ENCODE assay signal across 7 mouse cellular contexts in the genomic region with DNA sequence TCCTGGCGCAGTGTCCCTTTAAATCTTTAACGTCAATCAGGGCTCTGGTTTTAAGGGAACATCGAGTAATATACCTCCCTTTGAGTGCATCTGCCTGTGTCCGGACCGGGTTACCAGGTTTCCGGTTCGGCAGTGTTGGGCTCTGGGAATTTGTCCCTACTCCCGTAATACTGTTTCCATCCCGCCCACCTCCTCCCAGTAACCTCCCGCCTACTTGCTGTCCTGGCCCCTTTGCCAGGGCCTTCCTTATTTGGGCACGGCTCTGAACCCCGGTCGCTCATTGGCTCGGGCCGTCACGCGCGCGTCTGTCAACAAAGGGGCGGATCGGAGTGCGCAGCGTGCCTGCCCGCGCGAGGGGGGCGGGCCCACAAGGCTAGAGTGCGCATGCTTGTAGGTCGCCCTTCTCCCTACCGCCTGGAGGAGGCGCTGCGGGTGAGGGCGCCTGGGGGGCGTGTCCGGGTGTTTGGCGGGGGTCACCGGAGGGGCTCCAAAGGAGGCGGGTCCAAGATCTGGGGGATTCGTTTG. TPM values are rescaled to one million over a fixed set of nuclear protein-coding genes. Genes with fewer than 3 reads are reported as not detected.
A peak's percentile ranks its signal among the peaks of the same experiment; 100 is the strongest.
DNase-seq lines count a peak whose midpoint lies in the region; ATAC-seq lines count a peak whose summit lies in the region.

No protein-coding gene starts in this region.

- intact Hi-C loops in gastrocnemius, postnatal 36 days (cut with DNase I) = no loop called here
- intact Hi-C loops in left cerebral cortex, postnatal 25 days (cut with DNase I) = no loop called here

- peaks cover 12% of the 10 kb centered on the region; the same call in 1 of the 2 replicates for H3K4me1 ChIP-seq in intestine, embryonic 15.5 days (replicated peaks)
- H3K4me1 ChIP-seq in midbrain, embryonic 10.5 days = peaks cover 22% of the 10 kb centered on the region

- peak; percentile 99 for ATAC-seq in intestine, embryonic 15.5 days

- peak; percentile 99 for DNase-seq in adrenal gland, adult 2 months
- peak; percentile 91 for DNase-seq in embryo, embryonic 11.5 days (ENCODE audit: low read depth, low spot score)
- peak; percentile 92 to 98 for DNase-seq in gastrocnemius, postnatal 36 days
- peak; percentile 97 to 99 for DNase-seq in left cerebral cortex, postnatal 25 days (ENCODE audit: low spot score in 2 of 2)
- DNase-seq in midbrain, embryonic 10.5 days (ENCODE audit: low spot score) = peak; percentile 98
- peak; percentile 96 for DNase-seq in right cerebral cortex, postnatal 4 days

- peaks cover 14% of the 10 kb centered on the region for H3K36me3 ChIP-seq in intestine, embryonic 15.5 days
- H3K36me3 ChIP-seq in midbrain, embryonic 10.5 days = peaks cover 42% of the 10 kb centered on the region

- no peaks in the 10 kb centered on the region for H3K27me3 ChIP-seq in intestine, embryonic 15.5 days (replicated peaks)
- H3K27me3 ChIP-seq in midbrain, embryonic 10.5 days (ENCODE audit: low read depth, poor library complexity, severe bottlenecking) = no peaks in the 10 kb centered on the region

- H3K9ac ChIP-seq in intestine, embryonic 15.5 days = peak overlapping the region; percentile 46

- peak overlapping the region; percentile 74 for H3K27ac ChIP-seq in intestine, embryonic 15.5 days
- H3K27ac ChIP-seq in midbrain, embryonic 10.5 days (replicated peaks) = peak overlapping the region; percentile 84

- no peaks in the 10 kb centered on the region for H3K9me3 ChIP-seq in intestine, embryonic 15.5 days
- no peaks in the 10 kb centered on the region for H3K9me3 ChIP-seq in midbrain, embryonic 10.5 days (replicated peaks)

- under 1% methylated on average over 39 of the region's 39 CpGs for WGBS in intestine, embryonic 15.5 days
- under 1% methylated on average over 39 of the region's 39 CpGs for WGBS in midbrain, embryonic 10.5 days

- peak overlapping the region; percentile 46 for H3K4me3 ChIP-seq in intestine, embryonic 15.5 days (replicated peaks)
- peak overlapping the region; percentile 54 for H3K4me3 ChIP-seq in midbrain, embryonic 10.5 days

- peak overlapping the region; percentile 83 for H3K4me2 ChIP-seq in intestine, embryonic 15.5 days (replicated peaks)

RNA-seq across cellular contexts. Expression of a gene that starts 11.7 kb away (rescaled TPM):
- total RNA-seq in adrenal gland, adult 2 months (2021) = 10 to 100 TPM; 11.9 to 12.8 TPM
- 12.8 and 13.5 TPM in 2 replicates for polyA plus RNA-seq in adrenal gland, adult 2 months (2012; rRNA removed)
- 1 to 10 TPM; 2.0 to 2.8 TPM for total RNA-seq in gastrocnemius, postnatal 36 days (2021)
- 10.5 and 12.8 TPM in 2 replicates for polyA plus RNA-seq in intestine, embryonic 15.5 days (2015; fragmentation: Nextera tagmentation; extraction: Ambion mirVana)
- 10 to 100 TPM; 12.5 to 14.4 TPM for total RNA-seq in left cerebral cortex, postnatal 25 days (2021)
- polyA plus RNA-seq in midbrain, embryonic 10.5 days (2016; fragmentation: Nextera tagmentation; extraction: Ambion mirVana) = 17.6 and 19.4 TPM in 2 replicates

RNA-seq across cellular contexts. Expression of a gene that starts 13.2 kb away (rescaled TPM):
- total RNA-seq in adrenal gland, adult 2 months (2021) = not detected
- polyA plus RNA-seq in adrenal gland, adult 2 months (2012; rRNA removed) = 0.04 TPM in 1 of 2 replicates, not detected in the other
- not detected for total RNA-seq in gastrocnemius, postnatal 36 days (2021)
- 1.8 and 2.3 TPM in 2 replicates for polyA plus RNA-seq in intestine, embryonic 15.5 days (2015; fragmentation: Nextera tagmentation; extraction: Ambion mirVana)
- total RNA-seq in left cerebral cortex, postnatal 25 days (2021) = under 1 TPM; 0.25 to 0.32 TPM
- 1.1 TPM in 2 replicates for polyA plus RNA-seq in midbrain, embryonic 10.5 days (2016; fragmentation: Nextera tagmentation; extraction: Ambion mirVana)

RNA-seq across cellular contexts. Expression of a gene that starts 17.7 kb away (rescaled TPM):
- total RNA-seq in adrenal gland, adult 2 months (2021) = 10 to 100 TPM; 14.0 to 21.2 TPM
- 24.6 and 26.3 TPM in 2 replicates for polyA plus RNA-seq in adrenal gland, adult 2 months (2012; rRNA removed)
- 1 to 10 TPM; 1.5 to 2.0 TPM for total RNA-seq in gastrocnemius, postnatal 36 days (2021)
- polyA plus RNA-seq in intestine, embryonic 15.5 days (2015; fragmentation: Nextera tagmentation; extraction: Ambion mirVana) = 9.2 and 11.5 TPM in 2 replicates
- 10 to 100 TPM; 15.5 to 16.0 TPM for total RNA-seq in left cerebral cortex, postnatal 25 days (2021)
- polyA plus RNA-seq in midbrain, embryonic 10.5 days (2016; fragmentation: Nextera tagmentation; extraction: Ambion mirVana) = 17.0 and 21.2 TPM in 2 replicates

RNA-seq across cellular contexts. Expression of a gene that starts 18.1 kb away (rescaled TPM):
- 10 to 100 TPM; 78.3 to 93.6 TPM for total RNA-seq in adrenal gland, adult 2 months (2021)
- polyA plus RNA-seq in adrenal gland, adult 2 months (2012; rRNA removed) = 5.3 and 7.9 TPM in 2 replicates
- 10 to 100 TPM; 47.3 to 49.9 TPM for total RNA-seq in gastrocnemius, postnatal 36 days (2021)
- 138 TPM in 2 replicates for polyA plus RNA-seq in intestine, embryonic 15.5 days (2015; fragmentation: Nextera tagmentation; extraction: Ambion mirVana)
- 10 to 100 TPM; 72.8 to 77.5 TPM for total RNA-seq in left cerebral cortex, postnatal 25 days (2021)
- 168 and 180 TPM in 2 replicates for polyA plus RNA-seq in midbrain, embryonic 10.5 days (2016; fragmentation: Nextera tagmentation; extraction: Ambion mirVana)

RNA-seq across cellular contexts. Expression of a gene that starts 34.5 kb away (rescaled TPM):
- under 1 TPM; 0.41 to 0.58 TPM for total RNA-seq in adrenal gland, adult 2 months (2021)
- 1.6 and 2.6 TPM in 2 replicates for polyA plus RNA-seq in adrenal gland, adult 2 months (2012; rRNA removed)
- not detected for total RNA-seq in gastrocnemius, postnatal 36 days (2021)
- polyA plus RNA-seq in intestine, embryonic 15.5 days (2015; fragmentation: Nextera tagmentation; extraction: Ambion mirVana) = 2.5 and 2.8 TPM in 2 replicates
- 1 to 10 TPM; 1.1 to 1.5 TPM for total RNA-seq in left cerebral cortex, postnatal 25 days (2021)
- polyA plus RNA-seq in midbrain, embryonic 10.5 days (2016; fragmentation: Nextera tagmentation; extraction: Ambion mirVana) = 0.60 and 1.5 TPM in 2 replicates

Comparison
In these comparisons a context has a peak if more than half of its experiments do, and no peak if none do; other contexts are left out.
1. Peak in every context shown above with its lines: DNase-seq, ATAC-seq, H3K4me3 ChIP-seq and H3K27ac ChIP-seq.
2. RNA of a gene that starts 17.7 kb away (total RNA-seq): 14.0 to 21.2 TPM in adrenal gland, adult 2 months and 15.5 to 16.0 TPM in left cerebral cortex, postnatal 25 days; 1.5 to 2.0 TPM in gastrocnemius, postnatal 36 days; every median in the first group is over 4 times any median in the second.